Mouse (Mus musculus) heart, adult 2 months (tissue): Measurements from ENCODE around the gene Rpl7a.

Experiments
- CTCF ChIP-seq: fragments of 200-600 bp; IDR thresholded peaks from 2 replicates; pipeline ENCODE4 v1.8.1; 2022; ENCODE audit warnings: antibody characterized with exemption, mild to moderate bottlenecking, moderate library complexity
- EP300 ChIP-seq: fragments of 200-500 bp; IDR thresholded peaks from 2 replicates; pipeline ENCODE4 v1.6.1; 2011; ENCODE audit warnings: low read depth, low read length, control low read depth; ENCODE audit not compliant: insufficient read depth
- POLR2A ChIP-seq: fragments of 200-500 bp; IDR thresholded peaks from 2 replicates; pipeline ENCODE4 v1.6.1; 2011; ENCODE audit warnings: mild to moderate bottlenecking, low read depth, low read length, control low read depth; ENCODE audit not compliant: insufficient read depth

DNA sequence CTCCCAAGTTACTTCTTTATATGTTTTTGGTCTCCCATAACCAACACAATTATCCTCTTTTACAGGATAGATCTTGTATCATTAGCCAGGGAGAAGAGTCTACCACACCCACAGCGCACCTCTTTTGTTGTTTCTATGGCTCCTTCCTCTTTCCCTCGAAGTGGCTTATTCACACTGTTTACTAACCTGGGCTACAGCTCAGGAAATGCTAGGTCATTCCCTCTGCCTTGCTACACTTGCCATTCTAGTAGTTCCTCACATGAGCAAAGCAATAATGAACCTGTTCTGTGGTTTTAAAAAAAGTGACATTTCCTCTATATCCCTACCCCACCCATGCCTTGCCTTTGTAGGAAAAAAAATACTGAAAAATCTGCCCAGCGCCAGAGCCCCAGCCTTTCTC is 47.7 kb upstream of the Rpl7a start:
- TF ChIP-seq CTCF = no peak
- TF ChIP-seq POLR2A = no peak
- TF ChIP-seq EP300 = no peak
